Mouse (Mus musculus) fibroblast of lung, adult 2 months (primary cell): ENCODE results near the gene Anks1b.

Source experiments
- DNase-seq: peaks from one replicate; pipeline ENCODE4 v3.0.0-alpha.2; 2011; ENCODE audit warnings: low read depth

Gene Anks1b

GRCm38 (mm10) chr10:90729527-90729926 is 856.2 kb downstream of the Anks1b start:
- DNase-seq, result no peak

- no peak for DNase-seq
These were observed 859.5 kb downstream of the Anks1b start for GRCm38 (mm10) chr10:90732823-90733222.

DNA sequence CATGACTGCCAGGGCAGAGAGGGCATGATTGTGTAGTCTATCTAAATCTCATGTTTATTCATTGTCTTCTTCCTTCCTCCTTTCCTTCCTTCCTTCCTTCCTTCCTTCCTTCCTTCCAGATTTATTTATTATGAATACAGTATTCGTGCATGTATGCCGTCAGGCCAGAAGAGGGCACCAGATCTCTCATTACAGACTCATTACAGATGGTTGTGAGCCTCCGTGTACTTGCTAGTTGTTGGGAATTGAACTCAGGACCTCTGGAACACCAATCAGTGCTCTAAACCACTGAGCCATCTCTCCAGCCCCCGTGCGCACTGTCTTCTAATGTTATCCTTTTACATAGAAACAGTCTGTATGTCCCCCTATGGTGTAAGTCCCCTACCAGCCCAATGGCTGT is 860.3 kb downstream of the Anks1b start:
- no peak for DNase-seq

GRCm38 (mm10) chr10:90738475-90738874 is 865.2 kb downstream of the Anks1b start:
- DNase-seq, result no peak

DNA sequence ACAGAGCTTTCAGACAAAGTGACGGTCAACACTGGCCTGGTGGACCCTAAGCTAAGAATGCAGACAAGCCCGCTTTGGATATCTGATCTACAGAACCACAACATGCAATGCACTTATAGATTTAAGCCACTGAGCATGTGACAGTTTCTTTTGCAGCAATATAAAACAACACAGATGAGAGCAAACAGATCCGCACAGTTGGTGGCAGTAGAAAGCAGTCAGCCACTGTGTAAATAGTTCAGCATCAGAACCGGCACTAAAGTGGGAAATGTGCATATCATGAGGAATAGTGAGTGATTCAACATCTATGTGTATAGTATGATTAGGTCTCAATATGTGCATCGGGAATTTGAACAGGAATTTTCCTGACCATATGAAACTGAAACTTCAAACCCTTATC is 867.6 kb downstream of the Anks1b start:
- no peak for DNase-seq

GRCm38 (mm10) chr10:90751889-90752288 is 878.6 kb downstream of the Anks1b start:
- DNase-seq, result no peak

DNA sequence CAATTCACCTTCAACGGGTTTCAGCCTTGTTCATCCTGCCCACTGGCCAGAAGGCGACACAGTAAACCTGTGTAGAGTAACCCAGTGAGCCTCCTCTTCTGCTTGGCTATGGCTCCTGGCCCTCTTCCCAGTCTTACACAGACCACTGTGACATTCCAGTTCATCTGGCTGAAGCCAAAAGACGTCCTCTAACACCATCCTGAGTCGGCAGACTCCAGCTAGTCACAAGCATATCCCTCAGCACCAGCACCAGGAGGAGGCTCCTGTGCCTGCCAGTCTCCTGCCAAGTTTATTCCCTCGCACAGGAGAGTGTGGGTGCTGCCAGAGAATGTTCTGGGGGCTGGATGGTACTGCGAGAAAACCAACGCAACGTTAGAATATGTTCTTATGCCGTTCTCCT is 879.8 kb downstream of the Anks1b start:
- no peak for DNase-seq

- peak; percentile 65 for DNase-seq
These were observed 884.5 kb downstream of the Anks1b start for GRCm38 (mm10) chr10:90757773-90758172.

- no peak for DNase-seq
These were observed 886.6 kb downstream of the Anks1b start for GRCm38 (mm10) chr10:90759929-90760328.

GRCm38 (mm10) chr10:90766261-90766660 is 893.0 kb downstream of the Anks1b start:
- DNase-seq, result no peak

- no peak for DNase-seq
These were observed 897.2 kb downstream of the Anks1b start for GRCm38 (mm10) chr10:90770403-90770955.

GRCm38 (mm10) chr10:90771046-90771445 is 897.7 kb downstream of the Anks1b start:
- DNase-seq, result no peak

DNA sequence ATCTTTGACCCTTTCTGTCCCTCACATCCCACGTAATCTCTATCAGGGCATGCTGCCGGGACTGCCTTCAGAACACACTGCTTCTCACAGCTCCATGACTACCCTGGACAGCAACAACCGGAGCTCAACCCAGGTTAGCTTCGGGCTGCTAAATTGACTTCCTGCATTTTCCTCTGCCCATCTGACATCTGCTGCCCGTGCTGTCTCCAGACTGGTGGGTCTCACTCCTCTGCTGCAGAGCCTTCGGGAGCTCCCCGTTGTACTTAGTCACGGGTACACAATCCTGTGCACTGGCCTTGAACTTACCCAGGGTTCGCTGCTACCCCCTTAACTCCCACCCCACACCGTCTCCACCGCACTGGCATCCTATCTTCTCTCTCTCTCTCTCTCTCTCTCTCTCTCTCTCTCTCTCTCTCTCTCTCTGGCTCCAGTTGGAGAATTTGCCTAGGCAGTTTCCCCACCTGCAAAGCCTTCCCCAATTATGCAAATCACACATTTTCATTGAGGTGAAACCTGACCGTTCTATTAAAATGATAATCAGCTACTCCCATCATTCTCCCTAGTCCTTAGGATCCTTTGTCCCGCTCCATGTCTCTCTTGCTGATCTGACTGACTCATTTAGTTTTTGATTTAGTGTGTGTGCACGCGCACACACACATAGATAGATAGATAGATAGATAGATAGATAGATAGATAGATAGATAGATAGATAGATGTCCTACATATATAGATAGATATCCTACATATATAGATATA is 898.3 kb downstream of the Anks1b start:
- DNase-seq, result peak; percentile 13

DNA sequence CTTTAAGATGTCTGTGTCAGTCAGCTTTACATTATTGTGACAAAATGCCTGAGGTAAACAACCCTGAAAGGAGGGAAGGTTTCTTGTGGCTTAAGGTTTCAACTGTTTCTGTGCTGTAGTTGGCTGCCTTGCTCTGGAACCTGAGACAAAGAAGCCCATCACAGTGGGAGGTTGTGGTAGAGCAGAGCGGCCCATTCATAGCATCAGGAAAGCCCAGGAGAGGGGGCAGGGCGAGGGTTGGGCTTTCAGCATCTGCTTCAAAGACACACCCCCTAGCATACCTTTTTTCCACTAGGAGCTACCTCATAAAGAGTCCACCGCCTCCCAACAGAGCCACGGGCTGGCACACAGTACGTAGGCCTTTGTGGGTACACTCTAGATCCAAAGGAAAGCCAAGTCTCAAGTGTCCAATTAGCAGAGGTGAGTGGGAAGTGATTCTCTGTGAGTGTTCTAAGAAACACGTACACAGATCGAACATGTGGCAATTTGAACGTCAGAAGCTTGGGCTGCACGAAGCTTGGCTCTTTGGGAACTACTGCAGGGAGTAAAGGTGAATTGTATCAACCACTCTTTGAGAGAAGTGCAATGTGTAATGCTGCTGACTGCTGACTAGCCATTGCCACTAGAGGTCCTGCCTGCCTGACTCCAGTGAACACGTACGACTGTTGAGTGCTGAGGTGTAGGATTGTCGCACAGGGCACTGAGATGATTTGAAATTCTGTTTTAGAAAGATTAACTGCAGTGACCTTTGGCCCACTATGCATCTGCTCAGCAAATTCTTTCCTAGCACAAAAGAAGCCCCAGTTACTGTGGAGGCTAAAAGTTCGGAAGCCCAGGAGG is 906.5 kb downstream of the Anks1b start:
- no peak for DNase-seq

DNA sequence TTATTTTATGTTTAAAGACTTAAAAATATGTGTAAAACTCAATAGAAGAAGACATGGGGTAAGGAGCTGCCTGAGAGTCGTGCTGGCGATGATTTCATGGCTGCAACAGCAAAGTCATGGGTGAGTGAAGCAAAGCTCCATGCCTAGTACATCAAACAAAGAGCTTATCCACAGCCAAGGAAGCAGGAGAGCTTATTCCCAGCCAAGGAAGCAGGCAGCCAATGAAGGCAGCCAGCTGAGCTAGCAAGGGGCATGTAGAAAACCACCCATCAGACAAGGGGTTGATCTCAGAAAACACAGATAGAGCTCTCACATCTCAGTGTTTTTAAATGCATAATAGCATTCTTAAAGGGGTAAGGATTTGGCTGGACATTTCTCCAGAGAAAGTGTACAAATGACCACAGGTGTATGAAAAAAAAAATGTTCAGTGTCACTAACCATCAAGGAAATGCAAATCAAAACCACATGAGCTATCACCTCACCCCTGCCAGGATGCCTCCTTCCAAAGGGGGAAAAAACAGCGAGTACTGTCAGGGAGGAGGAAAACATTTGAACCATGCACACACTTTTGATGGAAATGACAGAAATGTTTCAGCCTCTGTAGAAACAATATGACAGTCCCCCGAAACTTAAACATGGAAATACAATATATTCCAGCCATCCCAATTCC is 911.8 kb downstream of the Anks1b start:
- DNase-seq, result no peak

DNA sequence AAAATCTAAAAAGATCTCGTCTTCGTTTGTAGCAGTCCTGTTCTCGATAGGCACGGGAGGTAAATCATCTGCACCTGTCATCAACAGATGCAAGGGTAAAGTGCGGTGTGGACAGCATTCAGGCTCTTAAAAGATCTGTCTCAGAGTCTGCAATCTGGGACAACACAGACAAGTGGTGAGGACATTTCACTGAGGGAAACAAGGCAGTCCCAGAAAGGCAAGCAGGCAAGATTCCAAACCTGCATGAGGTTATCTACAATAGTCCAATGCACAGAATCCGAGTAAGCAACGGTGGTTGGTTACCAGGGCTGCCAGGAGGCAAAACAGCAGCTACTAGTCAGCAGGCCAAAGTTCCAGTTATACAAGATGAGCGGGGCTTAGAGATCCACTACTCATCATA is 912.4 kb downstream of the Anks1b start:
- DNase-seq, result no peak

DNA sequence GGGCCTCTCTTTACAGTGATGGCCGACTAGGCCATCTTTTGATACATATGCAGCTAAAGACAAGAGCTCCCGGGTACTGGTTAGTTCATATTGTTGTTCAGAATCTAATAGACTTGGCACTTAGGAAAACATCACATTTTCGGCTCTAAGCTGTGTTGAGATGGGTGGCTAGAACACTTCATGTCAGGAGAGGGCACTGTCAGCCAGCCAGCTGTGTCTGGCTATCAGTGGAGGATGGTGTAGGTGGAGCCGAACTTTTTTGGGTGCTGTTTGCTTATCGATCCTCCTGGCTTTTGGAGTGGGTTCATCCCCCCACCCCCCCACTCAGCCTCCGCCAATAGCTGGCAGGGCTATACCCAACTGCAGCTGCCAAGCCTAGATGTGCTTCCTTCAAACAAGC is 929.8 kb downstream of the Anks1b start:
- DNase-seq, result no peak

- DNase-seq, result no peak
These were observed 931.3 kb downstream of the Anks1b start for GRCm38 (mm10) chr10:90804602-90805095.

GRCm38 (mm10) chr10:90808616-90809310 is 935.5 kb downstream of the Anks1b start:
- DNase-seq, result no peak

GRCm38 (mm10) chr10:90809911-90810590 is 936.7 kb downstream of the Anks1b start:
- DNase-seq, result no peak

DNA sequence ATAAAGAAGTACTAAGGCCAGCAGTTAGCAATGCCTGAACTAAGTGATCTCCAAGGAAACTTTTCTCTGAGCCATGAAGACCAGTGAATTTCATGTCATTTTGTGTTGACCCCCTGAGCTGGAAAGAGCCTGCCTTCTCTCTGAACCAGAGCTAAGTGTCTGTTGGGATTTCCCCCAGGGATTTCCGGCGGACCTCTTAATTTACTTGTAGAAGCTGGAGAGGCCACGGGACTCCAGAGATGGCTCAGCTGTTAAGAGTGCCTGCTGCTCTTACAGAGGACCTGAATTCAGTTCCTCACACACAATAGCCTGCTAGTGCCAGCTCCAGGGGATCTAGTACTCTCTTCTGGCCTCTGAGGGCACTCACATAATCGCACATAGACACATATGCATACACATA is 938.1 kb downstream of the Anks1b start:
- DNase-seq, result no peak
